Mouse (Mus musculus) forebrain, embryonic 10.5 days (tissue): Measurements from ENCODE around the gene Gm16405. TPM values are rescaled to one million over a fixed set of nuclear protein-coding genes. Genes with fewer than 3 reads are reported as not detected.
"Not testable (repeated sequence)": the region's sequence is repeated elsewhere in the genome, so short reads cannot be mapped to it uniquely, and the experiment has no call there.

ENCODE experiments used
- DNase-seq: peaks from one replicate; pipeline ENCODE4 v3.0.0-alpha.2; 2017; ENCODE audit warnings: low spot score; ENCODE audit errors: extremely low spot score
- H3K27ac ChIP-seq: fragments of 300-500 bp; sonication (generic); 2 replicates; pipeline ENCODE4 v1.5.1; 2016; ENCODE audit warnings: mild to moderate bottlenecking
- H3K27me3 ChIP-seq: fragments of 300-500 bp; sonication (generic); 2 replicates; pipeline ENCODE4 v1.6.1; 2016; ENCODE audit warnings: mild to moderate bottlenecking; ENCODE audit not compliant: poor library complexity, severe bottlenecking
- H3K36me3 ChIP-seq: fragments of 300-500 bp; sonication (generic); replicated peaks from 2 replicates; pipeline ENCODE4 v1.6.1; 2016; ENCODE audit warnings: mild to moderate bottlenecking, moderate library complexity
- H3K4me1 ChIP-seq: fragments of 300-500 bp; sonication (generic); 2 replicates; pipeline ENCODE4 v1.6.1; 2016
- H3K4me3 ChIP-seq: fragments of 300-500 bp; sonication (generic); 2 replicates; pipeline ENCODE4 v1.5.1; 2016; ENCODE audit warnings: mild to moderate bottlenecking, moderate library complexity
- H3K9me3 ChIP-seq: fragments of 300-500 bp; sonication (generic); 2 replicates; pipeline ENCODE4 v1.6.1; 2016; ENCODE audit warnings: mild to moderate bottlenecking, moderate library complexity
- WGBS: fragments of 180-500 bp; shearing (Covaris S2); methylation state at CpG from one replicate; pipeline ENCODE4 v1.1.7; 2016; 5-methylcytosine and 5-hydroxymethylcytosine counted together
- polyA plus RNA-seq: library from polyadenylated mRNA; unstranded; fragments of >200 nt; fragmentation: Nextera tagmentation; extraction: Ambion mirVana; gene quantifications from 2 replicates; pipeline ENCODE4 v1.2.1, GENCODE M21; 2016

Gm16405 gene
- polyA plus RNA-seq: not detected in 2 replicates

DNA sequence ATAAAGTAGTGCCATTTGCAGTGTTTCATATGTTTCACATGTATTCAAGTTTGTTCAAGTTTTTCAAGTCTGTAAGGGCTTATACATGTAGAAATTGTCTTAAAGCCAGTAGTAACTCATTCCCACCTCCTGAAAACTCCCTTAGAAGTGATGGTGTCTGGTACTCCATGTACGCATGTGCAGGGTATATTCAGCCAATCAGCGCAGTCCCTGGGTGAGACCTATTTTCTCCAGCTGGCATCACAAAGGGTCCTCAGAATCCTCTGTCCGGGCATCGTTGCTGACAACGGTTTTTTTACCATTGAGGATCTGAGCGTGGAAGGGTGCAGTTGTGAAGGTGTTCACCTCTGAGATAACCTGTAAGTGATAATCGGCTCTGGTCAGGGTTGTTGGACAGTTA, at the start of gene Gm16405:
Gene Gm16405, plus strand, starts transcription at position 301 of the 400 bp plus-strand sequence.
- WGBS: no CpG with 5 or more reads among the region's 7 CpGs
- not testable (repeated sequence) for H3K36me3 ChIP-seq

More for the DNA sequence above, at the start of gene Gm16405:
- H3K27ac ChIP-seq, H3K9me3 ChIP-seq, DNase-seq, H3K4me1 ChIP-seq, H3K27me3 ChIP-seq, H3K4me3 ChIP-seq: not testable (repeated sequence)

Other genes with a start within 250 kb of the Gm16405 start
- gene Gm16430, start 91.0 kb downstream of the Gm16405 start, polyA plus RNA-seq: not detected in 2 replicates